Mouse (Mus musculus) c-Kit-positive CD71-negative TER-119-negative erythroid progenitor cells, embryonic 14.5 days (primary cell): ENCODE measurements around the gene Pigz.
"Not testable (repeated sequence)": the region's sequence is repeated elsewhere in the genome, so short reads cannot be mapped to it uniquely, and the experiment has no call there.

ENCODE experiments used
- DNase-seq: peaks from one replicate; pipeline ENCODE4 v3.0.0-alpha.2; 2013; ENCODE audit warnings: low read depth

The Pigz gene

DNA sequence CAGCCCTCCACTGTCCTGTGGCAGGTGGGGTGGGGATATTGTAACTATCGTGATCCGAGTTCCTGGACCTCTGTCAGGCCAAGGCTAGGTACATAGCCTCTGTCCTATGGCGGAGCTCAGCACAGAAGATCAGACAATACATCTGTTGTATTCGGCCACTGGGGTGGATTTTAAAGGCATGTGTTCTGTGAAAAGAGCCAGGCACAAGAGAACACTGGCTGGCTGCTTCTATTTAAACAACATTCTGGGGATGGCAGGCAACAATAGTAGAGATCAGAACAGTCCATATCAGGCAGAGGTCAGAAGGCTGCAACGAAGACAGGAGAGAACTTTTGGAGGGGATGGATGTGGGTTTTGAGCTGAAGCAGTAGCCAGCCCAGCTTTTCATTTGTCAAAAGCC is 1.4 kb upstream of the Pigz start:
- DNase-seq = no peak

DNA sequence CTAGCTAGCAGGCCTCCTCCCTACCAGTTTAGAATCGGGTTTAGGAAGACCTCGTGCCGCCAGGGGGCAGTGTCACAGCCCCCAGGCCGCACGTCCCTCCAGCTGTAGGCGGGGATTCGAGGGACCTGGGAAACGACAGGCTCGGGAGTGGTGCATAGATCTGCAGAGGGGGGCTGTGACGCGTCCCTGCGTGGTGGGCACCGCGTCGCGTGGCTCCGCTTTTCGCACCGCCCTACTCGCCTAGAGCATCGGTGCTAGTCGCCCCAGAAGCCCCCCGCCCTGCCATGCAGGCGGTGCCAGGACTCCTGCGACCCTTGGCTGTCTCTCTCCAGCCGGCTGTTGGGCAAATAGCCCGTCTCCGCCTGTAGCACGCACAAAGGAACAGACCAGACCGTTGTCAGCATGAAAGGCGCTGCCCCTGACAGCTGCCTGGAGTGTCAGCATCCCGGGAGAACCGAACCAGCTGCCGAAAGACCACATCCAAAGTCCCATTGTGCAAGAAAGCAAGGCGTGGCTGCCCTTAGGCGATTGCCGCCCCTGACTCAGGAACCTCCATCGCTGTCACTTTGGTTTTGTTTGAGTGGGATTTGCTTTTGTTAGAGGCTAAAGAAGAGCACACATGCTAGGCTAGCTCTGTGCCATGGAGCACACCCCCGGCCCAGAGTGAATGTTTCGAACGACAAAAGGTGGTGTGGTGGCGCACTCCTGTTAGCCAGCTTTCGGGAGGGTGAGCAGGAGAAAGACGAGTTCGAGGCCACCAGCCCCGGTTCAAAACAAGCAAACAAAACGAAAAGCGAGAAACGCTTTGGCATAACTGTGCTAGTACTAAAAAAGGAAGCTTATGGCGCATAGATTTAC is 582 bp upstream of the Pigz start:
- peak; percentile 86 for DNase-seq

DNA sequence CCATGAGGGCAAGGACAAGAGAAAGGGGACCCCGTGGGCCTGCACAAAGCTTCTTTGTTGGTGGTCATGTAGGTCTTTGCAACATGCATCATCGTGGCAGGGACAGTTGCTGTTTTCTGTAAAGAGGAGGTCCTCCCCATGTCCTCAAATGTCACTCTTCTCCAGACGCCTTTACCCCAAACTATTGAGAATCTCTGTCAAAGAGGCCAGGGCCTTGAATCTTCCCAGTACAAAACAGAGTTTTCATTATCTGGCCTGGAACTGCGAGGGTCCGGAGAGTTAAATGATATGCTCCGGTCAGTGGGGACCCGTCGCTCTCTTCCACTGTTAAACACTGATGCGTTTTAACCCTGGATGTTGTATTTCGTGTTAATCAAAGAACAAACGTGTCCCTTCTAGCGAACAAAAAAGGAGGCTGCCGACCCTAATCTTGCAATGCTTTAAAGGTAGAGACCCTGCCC is 929 bp downstream of the Pigz start:
- no peak for DNase-seq

DNA sequence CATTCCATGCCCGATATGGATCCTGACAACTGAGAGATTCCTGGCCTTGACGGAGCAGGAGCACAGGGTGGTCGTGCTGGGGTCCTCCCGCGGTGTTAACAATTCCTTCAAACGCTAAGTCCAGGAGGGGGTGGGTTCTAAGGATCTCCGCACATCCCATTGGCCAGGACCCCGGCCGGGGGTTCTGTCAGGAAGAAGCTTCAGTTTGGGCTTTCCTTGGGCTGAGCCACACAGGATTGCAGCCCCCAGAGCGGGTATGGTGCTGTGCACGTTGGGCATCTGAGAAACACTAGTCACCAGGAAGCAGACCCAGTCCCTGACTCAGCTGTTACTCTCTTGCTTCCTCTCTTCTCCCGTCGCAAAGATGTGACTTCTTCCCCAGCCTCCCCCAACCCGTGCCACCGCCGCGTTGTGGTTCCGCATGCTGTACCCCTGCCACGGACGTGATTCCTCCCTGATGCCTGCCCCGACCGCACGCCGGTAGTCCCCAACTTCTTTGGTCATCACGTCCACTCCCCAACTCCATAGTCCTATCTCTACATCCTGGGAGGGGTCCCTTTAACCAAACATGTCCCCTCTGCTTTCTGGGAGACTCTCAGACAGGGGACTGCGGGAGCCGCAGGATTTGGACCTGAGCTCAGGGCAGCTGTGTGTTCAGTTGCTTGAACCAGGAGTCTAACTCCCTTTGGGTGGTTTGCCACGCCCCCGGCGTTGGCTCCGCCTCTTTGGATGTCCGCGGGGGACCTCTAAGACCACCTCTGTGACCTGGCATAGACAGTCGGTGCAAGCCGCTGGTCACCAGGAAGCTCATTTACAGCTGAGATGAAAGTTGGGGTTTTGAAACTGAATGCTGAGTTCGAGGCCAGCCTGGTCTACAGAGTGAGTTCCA is 1.7 kb downstream of the Pigz start:
- DNase-seq = no peak

DNA sequence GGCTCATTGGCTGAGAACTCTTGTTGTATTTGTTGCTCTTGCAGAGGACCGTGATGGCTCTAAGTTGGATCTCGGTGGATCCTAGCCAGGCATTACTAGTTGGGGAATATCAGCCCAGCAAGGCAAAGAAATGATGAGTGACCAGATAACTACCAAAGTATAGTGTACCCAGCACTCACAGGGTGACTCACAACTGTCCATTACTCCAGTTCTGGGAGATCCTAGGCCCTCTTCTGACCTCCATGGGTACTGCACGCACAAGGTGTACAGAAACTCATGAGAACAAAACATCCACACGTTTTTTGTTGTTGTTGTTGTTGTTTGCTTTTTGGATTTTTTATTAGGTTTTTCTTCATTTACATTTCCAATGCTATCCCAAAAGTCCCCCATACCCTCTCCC is 2.9 kb downstream of the Pigz start:
- DNase-seq = no peak

DNA sequence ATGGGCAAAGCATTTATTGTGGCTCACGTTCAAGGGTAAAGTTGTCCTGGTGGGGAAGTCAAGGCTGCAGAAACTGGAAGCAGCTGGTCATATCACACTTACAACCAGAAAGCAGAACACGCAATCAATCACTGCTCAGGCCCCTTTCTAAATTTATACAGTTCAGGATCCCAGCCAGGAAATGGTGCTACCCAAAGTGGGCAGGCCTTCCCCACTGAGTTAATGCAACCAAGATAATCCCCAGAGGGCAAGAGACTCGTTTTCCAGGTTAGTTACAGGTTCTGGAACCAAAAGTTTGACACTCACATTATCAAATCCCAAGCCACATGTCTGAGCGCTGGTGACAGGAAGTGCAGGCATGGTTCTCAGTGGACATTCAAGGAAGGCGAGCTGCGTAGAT is 5.2 kb downstream of the Pigz start:
- no peak for DNase-seq

DNA sequence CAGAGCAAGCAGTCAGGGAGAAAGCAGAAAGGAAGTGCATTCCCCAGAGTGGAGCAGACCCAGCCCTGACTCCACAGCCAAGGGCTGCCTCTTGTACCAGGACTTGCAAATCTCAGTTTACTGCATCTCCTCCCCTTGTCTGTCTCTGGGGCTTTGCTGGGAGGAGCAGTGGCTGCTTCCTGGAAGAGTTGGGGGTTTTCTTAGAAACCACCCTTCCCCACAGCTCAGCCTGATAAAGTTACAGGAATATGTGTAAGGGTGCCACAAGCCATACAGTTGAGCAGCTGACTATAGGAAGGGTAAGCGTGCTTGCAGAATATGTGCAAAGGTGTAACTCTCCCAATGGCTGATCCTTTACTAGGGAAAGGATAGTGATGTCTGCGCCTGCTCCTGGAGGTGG is 6.9 kb downstream of the Pigz start:
- DNase-seq = no peak

DNA sequence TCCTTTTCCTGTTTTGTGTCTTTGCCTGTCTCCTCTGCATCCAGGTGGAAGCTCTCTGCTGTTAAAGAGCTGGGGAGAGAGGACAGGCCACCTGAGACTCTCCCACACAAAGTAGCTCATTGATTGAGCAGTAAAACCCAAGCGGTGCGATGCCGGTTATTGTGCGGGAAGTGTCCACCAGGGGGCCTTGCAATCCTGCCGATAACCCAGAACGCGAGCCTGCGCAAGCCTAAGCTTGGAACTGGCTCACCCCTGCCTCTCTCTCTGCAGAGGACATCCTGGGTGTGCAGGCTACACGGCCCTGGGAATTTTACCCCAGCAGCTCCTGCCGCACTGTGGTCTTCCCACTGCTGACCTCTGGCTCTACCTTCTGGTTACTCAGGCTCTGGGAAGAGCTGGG is 10.3 kb downstream of the Pigz start:
- DNase-seq = peak; percentile 73

DNA sequence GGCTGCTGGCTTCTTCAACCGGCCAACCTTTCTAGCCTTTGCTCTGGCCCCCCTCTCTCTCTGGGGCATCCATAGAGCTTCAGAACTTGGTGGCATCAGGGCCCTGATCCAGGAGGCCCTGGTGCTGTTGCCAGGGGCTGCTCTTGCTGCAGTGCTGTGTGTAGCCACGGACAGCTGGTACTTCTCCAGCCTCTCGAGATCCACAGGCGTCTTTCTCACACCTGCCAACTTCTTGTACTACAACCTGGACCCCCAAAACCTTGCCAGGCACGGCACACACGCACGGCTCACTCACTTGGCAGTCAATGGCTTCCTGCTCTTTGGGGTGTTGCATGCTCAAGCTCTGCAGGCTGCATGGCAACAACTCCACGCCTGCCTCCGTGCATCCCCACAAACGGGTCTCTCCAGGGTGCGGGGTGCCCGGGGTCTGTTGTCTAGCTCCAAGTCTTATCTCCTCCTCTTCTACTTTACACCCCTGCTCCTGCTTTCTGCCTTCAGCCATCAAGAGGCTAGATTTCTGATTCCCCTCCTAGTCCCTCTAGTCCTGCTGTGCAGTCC is 11.1 kb downstream of the Pigz start:
- DNase-seq = no peak

DNA sequence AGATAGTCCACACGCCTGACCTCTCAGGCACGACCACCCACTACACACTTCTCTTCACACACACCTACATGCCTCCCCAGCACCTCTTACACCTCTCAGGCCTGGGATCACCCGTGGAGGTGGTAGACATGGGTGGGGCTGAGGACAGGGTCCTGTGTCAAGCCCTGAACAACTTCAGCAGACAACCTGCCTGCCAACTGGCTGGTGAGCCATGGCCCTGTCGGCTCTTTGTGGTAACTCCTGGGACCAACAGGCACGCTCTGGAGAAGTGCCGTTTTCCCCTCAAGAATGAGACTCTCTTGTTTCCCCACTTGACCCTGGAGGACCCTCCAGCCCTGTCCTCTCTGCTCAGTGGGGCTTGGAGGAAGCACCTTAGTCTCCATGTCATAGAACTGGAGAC is 11.7 kb downstream of the Pigz start:
- DNase-seq = no peak

DNA sequence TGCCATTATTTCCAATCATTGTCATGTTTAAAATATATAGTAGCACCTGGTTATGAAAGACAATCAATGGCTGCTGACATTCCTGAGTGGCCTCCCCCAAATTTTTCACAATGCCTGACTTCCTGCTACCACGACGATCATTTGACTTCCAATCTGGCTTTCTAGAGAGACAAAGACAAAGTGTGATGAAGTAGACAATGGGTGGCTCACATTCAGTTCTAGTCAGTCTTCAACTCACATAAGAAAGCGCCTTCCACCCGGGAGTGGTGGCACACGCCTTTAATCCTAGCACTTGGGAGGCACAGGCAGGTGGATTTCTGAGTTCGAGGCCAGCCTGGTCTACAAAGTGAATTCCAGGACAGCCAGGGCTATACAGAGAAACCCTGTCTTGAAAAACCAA is 12.3 kb downstream of the Pigz start:
- not testable (repeated sequence) for DNase-seq

DNA sequence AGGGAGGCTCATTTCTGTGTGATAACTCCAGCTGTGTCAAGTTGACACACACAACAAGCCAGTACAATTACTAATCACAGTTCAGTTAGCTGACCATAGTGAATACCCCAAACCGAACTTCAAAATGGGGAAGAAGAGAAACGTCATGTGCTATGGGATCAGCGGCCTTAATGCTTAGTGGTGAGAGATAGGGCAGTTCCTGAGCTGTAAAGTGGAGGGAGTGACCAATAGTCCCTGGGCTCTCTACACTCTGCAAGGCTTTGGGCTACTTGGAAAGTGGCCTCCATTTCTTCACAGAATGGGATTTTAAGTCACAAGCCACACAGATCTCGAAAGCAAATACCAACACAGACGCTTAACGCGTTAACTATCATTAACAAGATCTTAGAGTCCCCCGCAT is 13.7 kb downstream of the Pigz start:
- no peak for DNase-seq

DNA sequence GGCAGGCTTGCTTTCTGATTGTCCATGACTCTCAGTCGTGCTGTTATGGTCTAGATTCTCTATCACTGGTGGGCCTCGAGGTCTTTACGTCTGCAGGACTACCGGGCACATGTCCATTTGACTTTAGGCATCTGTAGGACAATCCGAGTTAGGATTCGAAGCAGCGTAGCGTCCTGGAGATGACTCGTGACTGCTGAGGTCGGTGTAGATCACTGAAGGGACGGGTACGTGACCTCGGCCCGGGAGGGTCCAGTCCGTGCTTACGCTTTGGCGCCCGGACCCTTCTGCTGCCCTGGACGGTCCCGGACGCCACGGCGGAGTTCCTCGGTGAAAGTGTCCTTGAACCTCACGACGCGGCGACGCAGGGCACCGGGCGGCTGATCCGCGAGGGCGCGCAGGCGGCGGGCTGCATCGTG is 14.3 kb downstream of the Pigz start:
- no peak for DNase-seq

DNA sequence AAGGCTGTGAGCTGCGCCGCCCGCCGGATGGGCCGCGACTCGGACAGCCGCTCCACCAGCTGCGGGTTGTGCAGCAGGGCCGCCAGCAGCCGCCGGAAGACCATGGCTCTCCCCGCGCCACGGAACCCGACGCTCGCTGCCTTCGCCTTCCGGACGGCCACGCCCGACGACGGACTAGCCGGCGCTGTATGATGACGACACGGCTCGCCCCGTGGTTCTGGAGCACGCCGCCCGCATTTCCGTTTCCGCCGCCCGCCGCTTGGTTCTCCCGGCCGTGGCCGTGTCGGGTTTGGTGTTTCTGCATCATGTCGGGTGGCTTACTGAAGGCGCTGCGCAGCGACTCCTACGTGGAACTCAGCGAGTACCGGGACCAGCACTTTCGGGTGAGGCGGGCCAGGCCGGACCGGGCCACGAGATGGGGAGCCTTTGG is 14.7 kb downstream of the Pigz start, which contains the start of the genes 0610012G03Rik and Ncbp2:
Gene 0610012G03Rik (minus strand): TSS at position 150 of the 430 bp plus-strand sequence.
Gene Ncbp2 (plus strand): TSS at position 169 of the 430 bp plus-strand sequence.
- peak; percentile 87 for DNase-seq

DNA sequence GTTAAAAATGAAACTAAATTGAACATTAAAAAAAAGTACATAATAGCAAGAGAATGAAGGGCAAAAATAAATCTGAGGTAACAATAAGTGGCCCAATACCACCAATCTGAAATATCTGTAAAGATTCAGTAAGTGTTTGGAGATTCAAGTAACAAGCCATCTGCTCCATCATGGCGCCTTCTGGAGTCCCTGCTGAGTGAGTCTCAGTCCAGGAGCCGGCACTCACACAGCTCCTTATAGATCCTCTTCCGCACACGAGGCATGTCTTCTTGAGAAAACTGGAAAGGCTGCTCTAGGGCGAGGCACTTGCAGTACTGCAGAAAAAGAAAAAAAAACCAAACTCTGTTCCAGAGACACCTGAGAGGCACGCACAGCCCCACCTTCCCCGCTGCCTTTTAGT is 29.6 kb downstream of the Pigz start:
- DNase-seq = no peak

DNA sequence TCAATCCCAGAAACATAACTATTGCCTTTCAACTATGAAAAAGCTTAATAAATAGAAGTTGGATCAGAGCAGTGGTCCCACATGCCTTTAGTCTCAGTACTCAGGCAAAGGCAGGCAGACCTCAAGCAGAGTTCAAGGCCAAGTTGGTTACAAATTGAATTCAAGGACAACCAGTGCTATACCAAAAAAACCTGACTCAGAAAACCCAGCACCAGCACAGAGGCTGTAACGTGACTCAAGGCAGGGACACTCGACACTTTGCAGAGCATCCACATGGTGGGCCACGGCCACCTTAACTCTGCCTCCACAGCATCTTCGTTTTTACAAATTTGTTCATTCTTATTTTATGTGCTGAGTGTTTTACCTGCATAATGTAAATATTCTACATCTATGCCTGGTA is 41.6 kb downstream of the Pigz start:
- no peak for DNase-seq

DNA sequence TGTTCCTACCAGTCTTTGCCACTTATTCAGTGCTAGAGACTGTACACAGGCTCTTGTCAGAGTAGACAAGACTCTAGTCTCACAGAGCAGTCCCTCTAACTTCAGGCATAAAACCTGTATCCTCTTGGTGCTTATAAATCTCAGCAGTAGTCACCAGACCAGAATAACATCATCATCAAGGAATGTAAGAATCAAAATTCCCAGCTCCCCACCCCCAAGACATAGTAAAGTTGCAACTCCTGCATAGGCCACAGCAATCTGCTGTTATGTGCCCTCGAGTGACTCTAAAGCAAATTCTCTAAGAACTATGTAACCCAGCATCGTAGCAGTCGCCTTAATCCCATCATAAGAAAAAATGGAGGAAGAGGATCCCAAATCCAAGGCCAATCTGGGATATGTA is 45.9 kb downstream of the Pigz start:
- no peak for DNase-seq

DNA sequence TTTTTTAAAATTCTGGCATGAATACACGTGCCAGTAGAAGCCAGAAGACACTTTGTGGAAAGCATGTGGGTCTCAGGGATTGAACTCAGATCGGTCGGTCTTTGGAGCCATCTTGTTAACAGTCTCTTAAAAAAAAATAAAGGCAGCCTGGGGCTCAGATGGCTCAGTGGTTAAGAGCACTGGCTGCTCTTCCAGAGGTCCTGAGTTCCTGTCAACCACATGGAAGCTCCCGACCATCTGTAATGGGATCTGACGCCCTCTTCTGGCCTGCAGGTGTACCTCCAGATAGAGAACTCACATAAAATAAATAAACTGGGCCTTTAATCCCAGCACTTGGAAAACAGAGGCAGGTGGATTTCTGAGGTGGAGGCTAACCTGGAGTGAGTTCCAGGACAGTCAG is 47.3 kb downstream of the Pigz start:
- no peak for DNase-seq

DNA sequence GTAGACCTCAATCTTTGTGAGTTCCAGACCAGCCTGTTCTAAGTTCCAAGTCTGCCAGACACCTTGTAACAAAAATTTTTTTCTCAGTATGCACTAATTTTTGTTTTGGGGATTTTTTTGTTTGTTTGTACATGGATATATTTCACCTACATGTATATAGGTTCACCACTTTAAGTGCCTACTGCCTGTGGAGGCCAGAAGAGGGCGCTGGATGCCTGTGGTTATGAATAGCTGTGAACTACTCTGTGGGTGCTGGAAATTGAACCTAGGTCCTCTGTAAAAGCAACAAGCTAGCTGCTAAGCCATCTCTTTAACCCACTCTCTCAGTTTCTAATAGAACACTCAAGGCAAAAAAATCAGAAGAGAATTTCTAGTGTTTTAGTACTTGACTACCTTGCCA is 58.4 kb downstream of the Pigz start:
- no peak for DNase-seq

DNA sequence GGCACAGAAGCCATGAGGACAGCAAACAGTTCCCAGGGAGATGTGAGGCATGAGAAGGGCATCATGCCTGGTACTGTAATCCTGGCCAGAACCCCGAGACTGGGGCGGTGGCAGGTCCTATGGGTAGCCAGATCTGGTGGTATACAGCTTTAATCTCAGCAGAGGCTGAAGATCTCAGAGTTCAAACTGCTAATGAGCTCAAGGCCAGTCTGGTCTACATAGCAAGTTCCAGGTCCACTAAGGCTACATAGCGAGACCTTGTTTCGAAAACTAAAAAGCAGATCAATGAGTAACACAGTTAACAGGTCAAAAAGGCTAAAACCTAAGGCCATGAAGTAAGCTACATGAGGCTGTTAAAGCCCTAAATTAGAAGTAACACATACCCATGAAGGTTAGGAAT is 59.5 kb downstream of the Pigz start:
- no peak for DNase-seq

DNA sequence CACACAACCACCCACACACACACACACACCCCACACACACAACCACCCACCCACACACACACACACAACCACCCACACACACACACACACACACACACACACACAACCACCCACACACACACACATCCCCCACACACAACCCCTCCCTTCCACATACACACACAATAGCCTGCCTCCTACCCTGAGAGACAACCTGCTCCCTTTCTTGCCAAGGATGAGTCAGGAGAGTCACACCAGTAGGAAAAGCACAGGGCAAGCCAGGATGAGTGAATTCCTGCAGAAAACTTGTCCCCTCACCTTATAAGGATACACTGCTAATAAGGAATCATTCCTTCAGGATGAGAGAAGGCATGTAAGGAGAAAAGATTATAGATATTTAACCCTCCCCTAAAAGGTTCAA is 60.3 kb downstream of the Pigz start:
- DNase-seq = no peak
